Mouse (Mus musculus) kidney, postnatal 14 days (tissue): ENCODE measurements around the gene Aco2.

Source experiments
- DNase-seq: peaks from one replicate; pipeline ENCODE4 v3.0.0; 2022; ENCODE audit warnings: mixed read lengths

Aco2 gene

DNA sequence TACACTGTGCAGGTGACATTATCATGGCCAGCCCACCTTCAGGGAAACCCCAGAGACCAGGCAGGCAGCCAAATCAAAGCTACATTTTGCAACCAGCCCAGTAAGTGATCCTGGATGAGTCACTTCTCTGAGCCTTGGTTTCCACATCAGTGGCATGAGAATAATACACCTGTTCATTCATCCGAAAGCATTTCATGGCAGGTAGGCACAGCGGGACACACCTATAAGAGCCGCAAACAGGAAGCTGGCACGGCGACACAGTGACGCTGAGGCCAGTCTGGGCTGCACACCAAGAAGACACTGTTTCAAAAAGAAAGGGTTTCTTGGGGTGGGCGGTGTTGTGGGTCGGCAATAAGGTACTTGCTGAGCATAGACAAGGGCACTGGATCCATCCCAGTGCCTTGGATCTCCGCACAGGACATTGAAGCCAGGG, 82.1 kb downstream of the Aco2 start:
- DNase-seq: no peak

DNA sequence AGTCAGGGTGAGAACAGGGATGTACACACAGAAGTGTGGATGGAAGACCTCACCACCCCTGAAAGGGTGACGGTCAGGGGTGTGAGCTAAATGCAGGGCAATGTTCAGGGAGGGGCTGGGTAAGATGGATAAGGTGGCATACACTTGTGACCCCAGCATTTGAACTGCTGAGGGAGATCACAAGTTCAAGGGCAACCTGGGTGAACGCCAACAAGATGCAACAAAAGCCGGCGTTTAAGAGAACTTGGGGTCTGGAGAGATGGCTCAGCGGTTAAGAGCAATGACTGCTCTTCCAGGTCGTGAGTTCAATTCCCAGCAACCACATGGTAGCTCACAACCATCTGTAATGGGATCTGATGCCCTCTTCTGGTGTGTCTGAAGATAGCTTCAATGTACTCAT, 82.6 kb downstream of the Aco2 start:
- no peak for DNase-seq

DNA sequence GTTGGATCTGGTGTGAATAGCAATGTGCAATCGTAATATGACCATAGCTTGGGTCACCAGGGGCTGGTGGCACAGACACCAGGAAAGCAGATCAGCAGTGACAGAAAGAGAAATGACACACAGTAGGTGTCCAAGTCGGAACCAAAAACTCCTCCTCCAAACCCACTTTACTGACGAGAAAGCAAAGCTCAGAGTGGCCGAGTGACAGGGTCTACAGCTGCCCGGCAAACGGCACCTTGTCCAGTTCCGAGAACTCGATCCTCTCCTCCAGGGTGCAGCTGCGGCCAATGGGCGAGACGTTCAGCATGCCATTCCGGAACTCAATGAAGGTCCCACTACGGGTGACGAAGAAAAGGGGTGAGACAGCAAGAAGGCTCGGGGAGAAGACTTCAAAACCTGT, 83.3 kb downstream of the Aco2 start:
- no peak for DNase-seq

DNA sequence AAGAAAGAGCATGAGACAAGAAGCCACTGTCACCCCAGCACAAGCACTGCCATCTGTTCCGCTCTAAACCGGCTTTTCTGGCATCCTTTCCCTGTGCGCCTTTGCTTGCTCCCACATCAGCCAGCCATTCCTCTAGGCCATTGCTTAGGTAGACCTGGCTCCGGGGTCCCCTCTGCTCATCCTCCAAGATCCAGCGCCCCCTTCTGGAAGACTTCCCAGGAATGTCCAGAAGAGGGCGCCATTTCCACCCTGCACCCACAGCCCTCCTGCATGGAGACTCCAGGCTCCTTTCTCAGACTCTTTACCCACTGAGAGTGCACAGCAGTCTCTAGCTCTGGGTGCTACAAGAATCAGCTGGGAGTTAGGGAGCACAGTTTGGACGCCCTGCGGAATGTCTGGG, 84.3 kb downstream of the Aco2 start:
- DNase-seq: peak; percentile 41

DNA sequence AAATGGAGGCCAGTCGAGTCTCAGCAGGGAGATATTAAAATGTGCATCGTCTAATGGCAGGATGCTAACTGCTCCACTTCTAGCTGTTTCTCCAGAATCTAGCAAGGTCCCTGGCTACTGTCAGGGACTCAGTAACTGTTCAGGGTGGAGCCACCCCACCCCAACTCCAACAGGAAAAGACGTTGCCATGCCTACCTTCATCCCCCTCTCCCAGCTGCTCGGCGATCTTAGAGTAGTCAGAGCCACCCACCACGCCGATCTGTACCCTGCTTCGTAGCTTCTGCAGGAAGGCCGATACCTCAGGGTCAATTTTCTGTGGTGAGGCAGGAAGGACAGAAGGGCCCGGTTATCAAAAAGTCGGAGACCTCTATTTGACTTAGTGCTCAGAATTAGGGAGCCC, 85.5 kb downstream of the Aco2 start:
- DNase-seq: no peak

DNA sequence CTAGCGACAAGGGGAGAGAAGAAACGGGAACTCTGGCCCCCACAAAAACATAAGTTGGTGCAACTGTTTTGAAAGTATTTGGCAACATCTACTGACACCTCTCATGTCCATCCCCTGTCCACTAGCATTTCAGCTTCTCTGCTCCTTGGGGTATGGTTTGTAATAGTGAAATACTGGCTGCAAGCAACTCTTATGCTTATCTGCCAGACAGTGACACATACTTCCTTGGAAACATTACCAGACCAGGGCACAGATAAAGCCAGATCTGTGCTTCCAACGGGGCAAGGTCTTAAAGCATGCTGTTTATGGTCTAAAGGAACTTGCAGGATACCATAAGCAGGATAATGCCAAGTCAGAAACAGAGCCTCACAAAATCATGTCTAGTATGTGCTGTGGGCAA, 86.8 kb downstream of the Aco2 start:
- no peak for DNase-seq

DNA sequence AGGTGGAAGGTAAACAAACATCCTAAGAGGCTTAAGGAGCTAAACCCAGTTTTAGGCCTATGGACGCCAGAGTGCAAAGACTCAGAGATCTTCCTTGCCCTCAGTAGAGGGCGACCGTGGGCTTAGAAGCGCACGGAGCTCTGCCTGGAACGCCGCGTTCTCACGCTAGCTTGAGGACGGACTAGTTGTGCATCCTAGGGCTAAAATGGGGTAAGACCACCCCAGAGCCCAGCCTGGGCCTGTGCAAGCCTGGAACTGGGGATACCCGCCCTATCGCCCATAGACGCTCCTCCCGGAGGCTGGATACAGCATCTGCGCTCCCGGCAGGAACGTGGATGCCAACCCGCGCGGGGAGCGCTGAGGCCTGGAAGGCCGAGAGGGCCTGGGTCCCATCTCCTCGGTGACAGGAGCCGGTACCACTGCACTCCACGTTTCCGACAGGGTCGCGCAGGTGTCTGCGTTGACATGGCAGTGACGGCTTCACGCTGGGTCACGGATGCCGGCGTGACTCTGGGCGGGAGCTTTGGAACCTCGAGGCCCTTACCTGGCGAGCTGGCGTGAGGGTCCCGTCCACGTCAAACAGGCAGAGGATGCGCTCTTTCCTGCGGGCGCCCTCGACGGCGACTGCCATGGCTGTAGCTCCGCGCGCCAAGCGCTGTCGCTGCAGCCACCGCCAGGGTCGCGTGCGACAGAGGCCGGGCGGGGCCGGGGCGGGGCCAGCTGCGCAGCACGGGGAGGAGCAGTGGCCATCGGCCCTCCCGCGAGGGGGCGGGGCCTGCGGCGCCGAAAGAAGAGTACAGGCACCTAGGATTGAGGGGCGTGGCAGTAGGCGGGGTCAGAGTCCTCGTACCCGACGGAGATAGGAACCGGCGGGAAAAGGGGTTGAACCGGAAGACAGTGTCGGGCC, 88.3 kb downstream of the Aco2 start, which contains the start of gene Pmm1:
Pmm1 (minus strand) TSS at position 760 of the 907 bp plus-strand sequence.
- DNase-seq: peak; percentile 100

DNA sequence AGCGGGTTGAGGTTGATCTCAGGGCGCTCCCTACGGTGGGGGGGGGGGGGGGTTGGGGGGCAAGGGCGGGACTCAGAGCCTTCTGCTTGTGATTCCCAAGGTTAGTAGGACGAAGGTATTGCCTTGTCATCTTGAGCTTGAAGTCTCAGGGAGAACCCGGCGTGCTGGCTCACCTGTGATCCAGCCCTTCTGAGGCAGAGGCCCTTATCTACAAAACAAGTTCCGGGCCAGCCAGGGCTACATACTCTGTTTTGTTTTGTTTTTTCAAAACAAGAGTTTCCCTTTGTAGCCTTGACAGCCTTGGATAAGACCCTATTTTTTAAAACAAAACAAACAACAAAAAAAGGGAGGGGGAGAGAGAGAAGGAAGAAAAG, 89.0 kb downstream of the Aco2 start:
- no peak for DNase-seq

DNA sequence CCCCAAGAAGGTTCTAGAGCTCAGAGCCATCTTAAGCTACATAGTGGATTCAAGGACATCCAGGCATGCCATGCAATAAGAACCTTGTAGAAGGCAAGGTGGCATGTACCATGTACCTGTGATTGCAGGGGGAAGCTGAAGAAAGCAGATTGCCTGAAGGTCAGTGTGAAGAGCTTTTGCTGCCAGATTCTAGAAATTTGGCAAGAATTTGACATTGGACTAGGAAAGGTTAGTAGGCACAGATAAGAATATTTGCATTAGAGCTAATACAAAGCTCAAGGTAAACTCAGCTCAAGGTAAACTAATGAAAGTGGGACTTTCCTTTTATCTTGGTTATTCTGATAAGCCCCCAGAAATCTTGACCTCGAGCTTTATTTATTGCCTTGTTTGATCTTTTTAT, 92.2 kb downstream of the Aco2 start:
- no peak for DNase-seq
